Mouse (Mus musculus) limb, embryonic 13.5 days (tissue): ENCODE measurements at regions not wholly inside any gene's neighbourhood (a gene's known extent, or its start where the extent isn't known, plus 50 kb on each side); places are given as distances from the start of the nearest gene placed in this dataset.

Experiments
- ATAC-seq: fragments of 200-750 bp; cut with Nextera tagmentation; 2 replicates; pipeline ENCODE4 v1.8.0; 2017; ENCODE audit warnings: low read depth, moderate number of reproducible peaks, moderate TSS enrichment; ENCODE audit not compliant: low FRiP score
- H3K27ac ChIP-seq: fragments of 300-500 bp; sonication (generic); 2 replicates; pipeline ENCODE4 v1.5.1; 2015; ENCODE audit warnings: inconsistent platforms, mild to moderate bottlenecking, moderate library complexity
- H3K27me3 ChIP-seq: fragments of 300-500 bp; sonication (generic); 2 replicates; pipeline ENCODE4 v1.6.1; 2015; ENCODE audit warnings: mild to moderate bottlenecking, inconsistent platforms
- H3K36me3 ChIP-seq: fragments of 300-500 bp; sonication (generic); 2 replicates; pipeline ENCODE4 v1.6.1; 2015; ENCODE audit warnings: inconsistent platforms, mild to moderate bottlenecking, moderate library complexity
- H3K4me1 ChIP-seq: fragments of 300-500 bp; sonication (generic); 2 replicates; pipeline ENCODE4 v1.6.1; 2015; ENCODE audit warnings: inconsistent platforms
- H3K4me2 ChIP-seq: fragments of 300-500 bp; sonication (generic); replicated peaks from 2 replicates; pipeline ENCODE4 v1.6.1; 2015; ENCODE audit warnings: inconsistent platforms, mild to moderate bottlenecking, moderate library complexity
- H3K4me3 ChIP-seq: fragments of 300-500 bp; sonication (generic); 2 replicates; pipeline ENCODE4 v1.5.1; 2015; ENCODE audit warnings: moderate library complexity, mild to moderate bottlenecking, inconsistent platforms
- H3K9ac ChIP-seq: fragments of 300-500 bp; sonication (generic); 2 replicates; pipeline ENCODE4 v1.6.1; 2015; ENCODE audit warnings: mild to moderate bottlenecking, inconsistent platforms
- H3K9me3 ChIP-seq: fragments of 300-500 bp; sonication (generic); 2 replicates; pipeline ENCODE4 v1.6.1; 2016; ENCODE audit warnings: inconsistent platforms
- WGBS: fragments of 180-500 bp; shearing (Covaris S2); methylation state at CpG from one replicate; pipeline ENCODE4 v1.1.7; 2015; 5-methylcytosine and 5-hydroxymethylcytosine counted together

GRCm38 (mm10) chr2:124816814-124817213 is 251.1 kb upstream of the Slc24a5 start:
- no peaks in the 10 kb centered on the region for H3K27me3 ChIP-seq
- peaks cover 27% of the 10 kb centered on the region for H3K4me1 ChIP-seq
- H3K9ac ChIP-seq, result no peak overlapping the region
- no peak overlapping the region for H3K4me3 ChIP-seq
- no peaks in the 10 kb centered on the region for H3K36me3 ChIP-seq
- no peaks in the 10 kb centered on the region for H3K9me3 ChIP-seq
- no peak for ATAC-seq
- H3K27ac ChIP-seq, result no peak overlapping the region
- peak overlapping the region; percentile 32 for H3K4me2 ChIP-seq
- 74% methylated on average over 2 of the region's 2 CpGs for WGBS

GRCm38 (mm10) chr2:124819846-124820245 is 248.1 kb upstream of the Slc24a5 start:
- Histone ChIP-seq H3K9ac (no peak overlapping the region), H3K4me2 (no peak overlapping the region), H3K4me1 (peaks cover 27% of the 10 kb centered on the region), H3K4me3 (no peak overlapping the region), H3K27ac (no peak overlapping the region), H3K9me3 (no peaks in the 10 kb centered on the region), H3K36me3 (no peaks in the 10 kb centered on the region), H3K27me3 (no peaks in the 10 kb centered on the region)
- 70% methylated on average over 6 of the region's 6 CpGs for WGBS
- no peak for ATAC-seq

- WGBS, result 87% methylated on average over 9 of the region's 9 CpGs
- ATAC-seq, result no peak
Measured at GRCm38 (mm10) chr2:124820821-124821220, 247.1 kb upstream of the Slc24a5 start.

DNA sequence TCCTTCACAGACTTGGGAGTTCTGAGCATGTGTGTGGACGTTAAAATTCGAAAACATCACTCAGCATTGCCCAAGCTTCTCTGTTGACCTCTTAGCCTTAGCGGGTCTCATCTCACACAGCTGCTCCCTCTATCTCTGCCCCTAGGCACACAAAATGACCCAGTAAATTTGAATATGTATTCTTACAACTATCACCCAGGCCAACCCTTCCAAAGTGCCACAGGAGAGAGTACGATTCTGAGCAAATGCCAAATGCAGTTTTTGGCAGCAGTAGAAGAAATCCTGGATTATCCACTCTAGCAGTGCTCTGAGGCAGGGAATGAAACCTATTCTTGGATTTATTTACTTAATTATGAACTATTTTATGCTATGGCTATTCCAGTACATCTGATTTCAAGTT is 246.6 kb upstream of the Slc24a5 start:
- peaks cover 22% of the 10 kb centered on the region for H3K4me1 ChIP-seq
- no peak overlapping the region for H3K4me2 ChIP-seq
- H3K4me3 ChIP-seq, result no peak overlapping the region
- H3K9me3 ChIP-seq, result no peaks in the 10 kb centered on the region
- H3K27me3 ChIP-seq, result no peaks in the 10 kb centered on the region
- H3K9ac ChIP-seq, result no peak overlapping the region
- WGBS, result 93% methylated on average over 4 of the region's 4 CpGs
- no peaks in the 10 kb centered on the region for H3K36me3 ChIP-seq
- no peak for ATAC-seq
- no peak overlapping the region for H3K27ac ChIP-seq

More at GRCm38 (mm10) chr2:124820821-124821220, 247.1 kb upstream of the Slc24a5 start:
- Histone ChIP-seq H3K4me2 (no peak overlapping the region), H3K27ac (no peak overlapping the region), H3K4me3 (no peak overlapping the region), H3K36me3 (no peaks in the 10 kb centered on the region), H3K4me1 (peaks cover 27% of the 10 kb centered on the region), H3K9me3 (no peaks in the 10 kb centered on the region), H3K27me3 (no peaks in the 10 kb centered on the region), H3K9ac (no peak overlapping the region)

- no peak overlapping the region for H3K4me2 ChIP-seq
Measured at GRCm38 (mm10) chr2:124848812-124849211, 219.1 kb upstream of the Slc24a5 start.

GRCm38 (mm10) chr2:124858504-124858903 is 209.4 kb upstream of the Slc24a5 start:
- no peak for ATAC-seq
- no peaks in the 10 kb centered on the region for H3K36me3 ChIP-seq
- no peak overlapping the region for H3K27ac ChIP-seq
- H3K9me3 ChIP-seq, result no peaks in the 10 kb centered on the region
- no peak overlapping the region for H3K9ac ChIP-seq
- no peak overlapping the region for H3K4me3 ChIP-seq
- H3K27me3 ChIP-seq, result no peaks in the 10 kb centered on the region
- 74% methylated on average over 3 of the region's 3 CpGs for WGBS
- H3K4me1 ChIP-seq, result no peaks in the 10 kb centered on the region
- H3K4me2 ChIP-seq, result no peak overlapping the region

More at GRCm38 (mm10) chr2:124848812-124849211, 219.1 kb upstream of the Slc24a5 start:
- WGBS, result 88% methylated on average over 4 of the region's 4 CpGs
- Histone ChIP-seq H3K9me3 (no peaks in the 10 kb centered on the region), H3K27ac (no peak overlapping the region), H3K36me3 (no peaks in the 10 kb centered on the region), H3K4me3 (no peak overlapping the region), H3K9ac (no peak overlapping the region), H3K4me1 (no peaks in the 10 kb centered on the region), H3K27me3 (no peaks in the 10 kb centered on the region)
- no peak for ATAC-seq

GRCm38 (mm10) chr2:124888209-124888608 is 179.7 kb upstream of the Slc24a5 start:
- no peak for ATAC-seq
- H3K4me2 ChIP-seq, result no peak overlapping the region
- H3K27me3 ChIP-seq, result no peaks in the 10 kb centered on the region
- no peak overlapping the region for H3K4me3 ChIP-seq
- H3K9me3 ChIP-seq, result no peaks in the 10 kb centered on the region
- H3K9ac ChIP-seq, result no peak overlapping the region
- H3K36me3 ChIP-seq, result no peaks in the 10 kb centered on the region
- WGBS, result 48% methylated on average over 4 of the region's 4 CpGs
- no peaks in the 10 kb centered on the region for H3K4me1 ChIP-seq
- no peak overlapping the region for H3K27ac ChIP-seq

GRCm38 (mm10) chr2:124895002-124895401 is 172.9 kb upstream of the Slc24a5 start:
- Histone ChIP-seq H3K9ac (no peak overlapping the region), H3K4me2 (no peak overlapping the region), H3K4me3 (no peak overlapping the region), H3K27ac (no peak overlapping the region), H3K9me3 (no peaks in the 10 kb centered on the region), H3K27me3 (no peaks in the 10 kb centered on the region), H3K36me3 (no peaks in the 10 kb centered on the region), H3K4me1 (no peaks in the 10 kb centered on the region)
- ATAC-seq, result no peak
- WGBS, result 92% methylated on average over 4 of the region's 4 CpGs

- WGBS, result 75% methylated on average over 4 of the region's 4 CpGs
- Histone ChIP-seq H3K36me3 (no peaks in the 10 kb centered on the region), H3K9me3 (no peaks in the 10 kb centered on the region), H3K27me3 (no peaks in the 10 kb centered on the region), H3K27ac (no peak overlapping the region), H3K9ac (no peak overlapping the region), H3K4me2 (no peak overlapping the region), H3K4me3 (no peak overlapping the region), H3K4me1 (no peaks in the 10 kb centered on the region)
- ATAC-seq, result no peak
Measured at GRCm38 (mm10) chr2:124903556-124903955, 164.4 kb upstream of the Slc24a5 start.

DNA sequence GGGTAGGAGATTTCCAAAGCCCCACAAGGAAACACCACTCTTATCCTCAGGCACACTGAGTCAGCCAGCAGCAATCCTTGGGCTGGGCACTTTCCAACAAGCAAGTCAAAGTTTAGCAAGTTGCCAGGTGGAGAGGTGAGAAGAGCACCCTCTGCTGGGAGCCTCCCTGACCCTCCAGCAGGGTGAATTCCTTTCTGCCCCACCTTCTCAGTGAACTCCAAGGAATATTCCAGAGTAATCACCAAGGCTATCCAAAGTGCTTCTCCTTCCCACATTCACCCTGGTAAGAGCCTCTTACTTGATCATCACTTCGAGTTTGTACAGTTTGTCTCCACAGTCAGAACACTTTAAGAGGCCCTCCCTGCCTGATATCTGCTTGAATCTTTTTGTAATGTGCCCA is 162.8 kb upstream of the Slc24a5 start:
- no peaks in the 10 kb centered on the region for H3K9me3 ChIP-seq
- H3K4me1 ChIP-seq, result no peaks in the 10 kb centered on the region
- no peak overlapping the region for H3K9ac ChIP-seq
- no peak overlapping the region for H3K27ac ChIP-seq
- no peaks in the 10 kb centered on the region for H3K27me3 ChIP-seq
- no peaks in the 10 kb centered on the region for H3K36me3 ChIP-seq
- no peak overlapping the region for H3K4me2 ChIP-seq
- H3K4me3 ChIP-seq, result no peak overlapping the region
- ATAC-seq, result no peak
- 94% methylated on average over 1 of the region's 1 CpGs for WGBS

GRCm38 (mm10) chr2:124918986-124919761 is 148.8 kb upstream of the Slc24a5 start:
- 85% methylated on average over 7 of the region's 7 CpGs for WGBS
- Histone ChIP-seq H3K4me3 (no peak overlapping the region), H3K9me3 (no peaks in the 10 kb centered on the region), H3K4me1 (no peaks in the 10 kb centered on the region), H3K36me3 (no peaks in the 10 kb centered on the region), H3K27me3 (no peaks in the 10 kb centered on the region), H3K9ac (no peak overlapping the region), H3K4me2 (no peak overlapping the region), H3K27ac (no peak overlapping the region)
- no peak for ATAC-seq

GRCm38 (mm10) chr2:124919762-124920255 is 148.1 kb upstream of the Slc24a5 start:
- H3K4me1 ChIP-seq, result no peaks in the 10 kb centered on the region
- H3K27me3 ChIP-seq, result no peaks in the 10 kb centered on the region
- no peak overlapping the region for H3K9ac ChIP-seq
- H3K4me2 ChIP-seq, result no peak overlapping the region
- H3K36me3 ChIP-seq, result no peaks in the 10 kb centered on the region
- no peak overlapping the region for H3K27ac ChIP-seq
- no peak overlapping the region for H3K4me3 ChIP-seq
- no peak for ATAC-seq
- H3K9me3 ChIP-seq, result no peaks in the 10 kb centered on the region
- 63% methylated on average over 1 of the region's 1 CpGs for WGBS

DNA sequence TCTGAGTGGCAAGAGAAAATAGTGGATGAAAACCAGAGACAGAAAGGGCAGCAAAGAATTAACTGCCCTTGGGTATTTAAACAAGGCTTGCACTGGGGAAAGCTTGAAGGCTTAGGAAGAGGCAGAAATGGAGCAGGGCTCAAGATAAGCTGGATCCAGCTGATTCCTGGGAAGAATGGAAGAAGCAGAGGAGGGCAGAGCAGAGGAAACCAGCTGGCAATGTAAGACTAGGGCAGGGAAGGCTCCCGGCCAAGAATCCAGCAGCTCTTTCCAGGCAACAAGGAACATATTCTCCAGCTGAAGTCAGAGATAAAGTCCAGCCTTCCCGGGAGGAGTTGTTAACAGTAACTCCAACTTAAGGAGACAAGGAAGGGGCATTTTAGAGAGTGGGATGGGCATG is 147.7 kb upstream of the Slc24a5 start:
- no peaks in the 10 kb centered on the region for H3K36me3 ChIP-seq
- no peak overlapping the region for H3K9ac ChIP-seq
- WGBS, result 66% methylated on average over 2 of the region's 2 CpGs
- no peaks in the 10 kb centered on the region for H3K9me3 ChIP-seq
- no peak for ATAC-seq
- no peak overlapping the region for H3K4me2 ChIP-seq
- no peak overlapping the region for H3K27ac ChIP-seq
- H3K4me3 ChIP-seq, result no peak overlapping the region
- H3K27me3 ChIP-seq, result no peaks in the 10 kb centered on the region
- H3K4me1 ChIP-seq, result no peaks in the 10 kb centered on the region
